Mouse (Mus musculus) neural tube, embryonic 10.5 days (tissue): Measurements from ENCODE around the gene Fndc3a.

Source experiments
- DNase-seq: peaks from one replicate; pipeline ENCODE4 v3.0.0-alpha.2; 2017; ENCODE audit warnings: low spot score; ENCODE audit errors: extremely low spot score

Gene Fndc3a

GRCm38 (mm10) chr14:72555846-72556245 is 154.0 kb downstream of the Fndc3a start:
- no peak for DNase-seq

GRCm38 (mm10) chr14:72536392-72537017 is 173.3 kb downstream of the Fndc3a start:
- DNase-seq = peak; percentile 11

GRCm38 (mm10) chr14:72533862-72534261 is 175.9 kb downstream of the Fndc3a start:
- DNase-seq = peak; percentile 9

GRCm38 (mm10) chr14:72532028-72532917 is 177.5 kb downstream of the Fndc3a start:
- peak; percentile 56 for DNase-seq

GRCm38 (mm10) chr14:72527126-72527525 is 182.7 kb downstream of the Fndc3a start:
- peak; percentile 8 for DNase-seq

GRCm38 (mm10) chr14:72519561-72519960 is 190.2 kb downstream of the Fndc3a start:
- DNase-seq = peak; percentile 4

GRCm38 (mm10) chr14:72518786-72519185 is 191.0 kb downstream of the Fndc3a start:
- peak; percentile 2 for DNase-seq

- peak; percentile 36 for DNase-seq
These were observed 193.4 kb downstream of the Fndc3a start for GRCm38 (mm10) chr14:72516376-72516775.

GRCm38 (mm10) chr14:72506723-72507420 is 202.9 kb downstream of the Fndc3a start:
- peak; percentile 25 for DNase-seq

GRCm38 (mm10) chr14:72506018-72506722 is 203.6 kb downstream of the Fndc3a start:
- DNase-seq = peak; percentile 40

GRCm38 (mm10) chr14:72504985-72505384 is 204.8 kb downstream of the Fndc3a start:
- no peak for DNase-seq

GRCm38 (mm10) chr14:72503241-72503640 is 206.6 kb downstream of the Fndc3a start:
- DNase-seq = no peak

GRCm38 (mm10) chr14:72493775-72494174 is 216.0 kb downstream of the Fndc3a start:
- DNase-seq = no peak

GRCm38 (mm10) chr14:72491738-72492137 is 218.1 kb downstream of the Fndc3a start, which contains the start of gene Gm9195:
Gene Gm9195 (minus strand): TSS chr14:72491838.
- DNase-seq = no peak

GRCm38 (mm10) chr14:72490367-72490766 is 219.4 kb downstream of the Fndc3a start:
- DNase-seq = no peak
